Mouse (Mus musculus) large intestine, adult 2 months (tissue): ENCODE measurements around the gene Mup13. TPM values are rescaled to one million over a fixed set of nuclear protein-coding genes. Genes with fewer than 3 reads are reported as not detected.
"Not testable (repeated sequence)": the region's sequence is repeated elsewhere in the genome, so short reads cannot be mapped to it uniquely, and the experiment has no call there.

Source experiments
- DNase-seq: peaks from one replicate; pipeline ENCODE4 v3.0.0-alpha.2; 2012; ENCODE audit warnings: low read depth, low spot score
- WGBS: fragments of 180-500 bp; shearing (Covaris S2); methylation state at CpG from one replicate; pipeline ENCODE4 v1.1.7; 2018; 5-methylcytosine and 5-hydroxymethylcytosine counted together
- polyA plus RNA-seq: library from polyadenylated mRNA; depleted of rRNA; stranded (reverse); fragments of >200 nt; gene quantifications from 2 replicates; pipeline ENCODE4 v1.2.3, GENCODE M21; 2012; rRNA removed

The Mup13 gene
- not detected in 2 replicates for polyA plus RNA-seq

DNA sequence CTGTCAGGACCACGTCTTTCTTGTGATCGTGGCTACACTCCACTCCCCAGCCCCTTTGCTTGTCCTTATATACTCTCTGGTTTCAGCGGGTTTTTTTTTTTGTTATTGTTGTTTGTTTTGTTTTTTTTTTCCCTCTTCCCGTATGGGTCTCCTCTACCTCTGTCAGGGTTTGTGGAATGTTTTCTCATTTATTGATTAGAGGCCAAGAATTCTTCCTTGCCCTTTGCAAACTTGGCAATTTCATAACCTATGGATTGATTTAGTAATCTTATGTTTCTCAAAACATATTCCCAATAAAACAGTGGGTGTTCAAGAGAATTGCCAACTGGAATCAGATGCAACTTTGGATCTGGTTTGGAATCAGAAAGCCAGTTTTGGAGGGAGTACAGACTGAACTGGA lies at the start of gene Mup13:
TSS of gene Mup13 (minus strand) at position 101 of the 400 bp plus-strand sequence.
- WGBS: 80% methylated on average over 4 of the region's 4 CpGs
- DNase-seq: not testable (repeated sequence)

Other genes starting within 250 kb of the Mup13 start
- not detected in 2 replicates for gene Mup14, start 75.7 kb upstream of the Mup13 start, polyA plus RNA-seq
- gene Mup15, start 211.5 kb upstream of the Mup13 start, polyA plus RNA-seq: not detected in 2 replicates